Mouse (Mus musculus): Measurements from ENCODE around the gene Ppp2r5b. TPM values are rescaled to one million over a fixed set of nuclear protein-coding genes. Genes with fewer than 3 reads are reported as not detected.

Gene Ppp2r5b
- polyA plus RNA-seq, 1 experiment, result 25.3 TPM

DNA sequence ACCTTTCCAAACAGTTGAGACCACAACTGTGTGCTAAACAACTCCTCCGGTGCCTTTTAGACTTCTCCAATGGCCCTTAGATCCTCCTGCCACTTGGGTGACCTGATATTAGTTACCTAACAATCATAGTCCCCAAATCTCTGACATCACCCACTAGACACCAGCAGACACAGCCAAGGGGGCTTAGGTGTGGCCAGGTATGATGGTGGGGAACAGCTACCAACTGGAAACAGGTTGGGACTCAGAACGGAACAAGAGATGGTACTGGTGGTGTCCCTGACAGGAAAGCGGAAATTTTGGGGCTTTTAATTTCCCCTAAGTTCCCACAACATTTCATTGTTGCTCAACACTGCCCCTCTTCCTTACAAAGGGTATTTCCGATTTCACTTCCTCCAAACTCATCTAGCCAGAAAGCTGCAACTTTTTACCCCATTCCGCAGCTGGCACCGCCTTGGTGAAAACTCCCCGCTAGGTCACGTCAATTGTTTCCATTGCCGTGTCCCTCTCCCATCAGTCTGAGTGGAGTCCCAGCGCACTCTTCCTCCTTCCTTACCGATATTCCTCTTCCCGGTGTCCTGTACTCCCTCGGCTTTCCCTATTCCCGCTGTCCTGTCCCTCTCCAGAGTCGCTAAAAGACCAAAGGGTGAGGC, 40.2 kb upstream of the Ppp2r5b start:
- Histone ChIP-seq H3K36me3 (ENCODE audit: control insufficient read depth, insufficient read depth) (peaks cover 20% of the 10 kb centered on the region), H3K4me3 (ENCODE audit: insufficient read depth, poor library complexity, severe bottlenecking) (peak overlapping the region; percentile 29), H3ac (ENCODE audit: control insufficient read depth, insufficient read length, low read depth) (peak overlapping the region; percentile 76), H3K27me3 (ENCODE audit: control insufficient read depth, insufficient read depth, insufficient read length) (no peaks in the 10 kb centered on the region), H3K79me3 (ENCODE audit: low read depth) (peaks cover 34% of the 10 kb centered on the region), H3K79me2 (ENCODE audit: control insufficient read depth, insufficient read depth) (peaks cover 48% of the 10 kb centered on the region)
- no peak for TF ChIP-seq MAX (IDR thresholded peaks at IDR 0.05)
- TF ChIP-seq MYOD1 (IDR thresholded peaks at IDR 0.05; ENCODE audit: control insufficient read depth, insufficient read length, low read depth), result no peak
- no peak for TF ChIP-seq CTCF (IDR thresholded peaks at IDR 0.05; ENCODE audit: control insufficient read depth, insufficient read depth, insufficient read length)

DNA sequence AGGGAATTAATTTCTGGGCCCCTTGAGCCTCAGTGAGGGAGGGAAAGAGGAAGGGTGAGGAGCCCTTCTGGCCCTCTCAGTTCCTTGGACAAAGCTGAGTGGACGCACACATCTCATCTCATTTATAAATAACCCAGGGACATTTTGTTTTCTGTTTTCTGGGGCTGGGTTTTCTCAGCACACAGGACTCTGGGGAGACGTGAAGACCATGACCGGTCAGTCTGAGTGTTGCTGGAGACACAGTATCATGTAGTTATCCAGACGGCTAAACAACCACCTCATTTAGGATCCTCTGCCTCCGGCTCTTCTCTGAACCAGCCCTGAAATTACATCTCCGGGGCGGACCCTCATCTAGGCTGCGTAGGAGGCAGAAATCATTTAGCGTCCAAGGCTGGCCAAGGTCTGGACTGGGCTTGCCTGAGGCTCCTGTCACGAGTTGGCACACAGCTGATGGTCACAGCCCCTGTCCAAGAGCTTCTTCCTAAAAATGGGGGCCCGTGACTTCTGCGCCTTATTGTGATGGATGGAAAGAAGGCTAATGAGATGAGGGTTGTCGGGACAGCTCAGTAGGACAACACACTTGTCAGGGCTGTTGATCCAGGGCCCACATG, 38.4 kb upstream of the Ppp2r5b start:
- Histone ChIP-seq H3ac (ENCODE audit: control insufficient read depth, insufficient read length, low read depth) (no peak overlapping the region), H3K27me3 (ENCODE audit: control insufficient read depth, insufficient read depth, insufficient read length) (no peaks in the 10 kb centered on the region), H3K36me3 (ENCODE audit: control insufficient read depth, insufficient read depth) (peaks cover 2% of the 10 kb centered on the region), H3K4me3 (ENCODE audit: insufficient read depth, poor library complexity, severe bottlenecking) (no peak overlapping the region), H3K79me3 (ENCODE audit: low read depth) (peaks cover 16% of the 10 kb centered on the region), H3K79me2 (ENCODE audit: control insufficient read depth, insufficient read depth) (peaks cover 30% of the 10 kb centered on the region)
- TF ChIP-seq MAX (IDR thresholded peaks at IDR 0.05), result no peak

DNA sequence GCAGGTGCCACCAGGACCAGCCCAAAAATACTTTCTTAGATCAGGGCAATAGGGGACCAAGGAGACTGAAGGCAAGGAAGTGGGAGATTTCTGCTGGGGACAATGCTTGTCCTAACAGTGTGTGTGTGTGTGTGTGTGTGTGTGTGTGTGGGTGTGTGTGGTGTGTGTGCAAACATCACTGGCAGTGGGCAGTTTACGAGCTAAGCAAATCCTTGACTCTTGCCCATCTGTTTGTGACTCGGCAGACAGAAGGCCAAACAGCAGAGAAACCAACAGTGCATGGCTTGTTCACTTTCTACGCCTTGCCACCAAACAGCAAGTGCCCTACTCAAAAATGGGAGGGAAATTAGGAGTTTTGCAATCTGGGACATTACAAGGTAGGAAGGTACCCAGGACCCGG, 37.9 kb upstream of the Ppp2r5b start:
- TF ChIP-seq CEBPB (IDR thresholded peaks at IDR 0.05; ENCODE audit: low read depth), result no peak
- no peak for TF ChIP-seq MYOG (IDR thresholded peaks at IDR 0.05; ENCODE audit: control insufficient read depth, extremely low read depth, insufficient read length)
- TF ChIP-seq CTCF (IDR thresholded peaks at IDR 0.05; ENCODE audit: control insufficient read depth, insufficient read depth, insufficient read length), result no peak
- TF ChIP-seq MAX (IDR thresholded peaks at IDR 0.05), result no peak
- no peak for TF ChIP-seq USF1 (IDR thresholded peaks at IDR 0.05; ENCODE audit: low read depth)
- Histone ChIP-seq H3K36me3 (ENCODE audit: control insufficient read depth, insufficient read depth) (no peaks in the 10 kb centered on the region), H3K79me3 (ENCODE audit: low read depth) (peaks cover 11% of the 10 kb centered on the region), H3K4me3 (ENCODE audit: insufficient read depth, poor library complexity, severe bottlenecking) (no peak overlapping the region), H3K79me2 (ENCODE audit: control insufficient read depth, insufficient read depth) (peaks cover 25% of the 10 kb centered on the region), H3K27me3 (ENCODE audit: control insufficient read depth, insufficient read depth, insufficient read length) (no peaks in the 10 kb centered on the region), H3ac (ENCODE audit: control insufficient read depth, insufficient read length, low read depth) (no peak overlapping the region)

DNA sequence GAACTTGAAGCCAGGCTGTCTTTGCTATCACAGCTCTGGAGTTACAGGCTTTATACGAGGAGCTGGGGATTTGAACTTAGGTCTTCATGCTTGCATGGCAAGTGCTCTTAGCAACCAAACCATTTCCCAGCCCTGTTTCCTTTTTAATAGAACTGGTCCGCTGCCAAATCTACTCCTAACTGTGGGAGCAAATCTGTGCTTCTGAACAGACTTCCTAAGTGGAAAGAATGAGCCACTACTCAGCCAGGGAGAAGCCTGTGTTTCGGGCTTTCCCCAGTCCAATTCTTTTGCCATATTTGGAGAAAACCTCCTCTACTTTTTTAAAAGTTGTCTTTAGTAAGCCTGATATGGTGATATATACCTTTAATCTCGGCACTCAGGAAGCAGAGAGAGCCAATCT, 37.1 kb upstream of the Ppp2r5b start:
- no peaks in the 10 kb centered on the region for H3K36me3 ChIP-seq (ENCODE audit: control insufficient read depth, insufficient read depth)
- no peaks in the 10 kb centered on the region for H3K27me3 ChIP-seq (ENCODE audit: control insufficient read depth, insufficient read depth, insufficient read length)
- H3K79me2 ChIP-seq (ENCODE audit: control insufficient read depth, insufficient read depth), result peaks cover 18% of the 10 kb centered on the region
- TF ChIP-seq CTCF (IDR thresholded peaks at IDR 0.05; ENCODE audit: control insufficient read depth, insufficient read depth, insufficient read length), result no peak
- no peak for TF ChIP-seq MAX (IDR thresholded peaks at IDR 0.05)
- no peak for TF ChIP-seq USF1 (IDR thresholded peaks at IDR 0.05; ENCODE audit: low read depth)
- no peak for TF ChIP-seq MYOD1 (IDR thresholded peaks at IDR 0.05; ENCODE audit: control insufficient read depth, insufficient read length, low read depth)
- no peak for TF ChIP-seq FOSL1 (IDR thresholded peaks at IDR 0.05; ENCODE audit: insufficient read depth, low read length, poor library complexity, severe bottlenecking)
- TF ChIP-seq CEBPB (IDR thresholded peaks at IDR 0.05; ENCODE audit: low read depth), result no peak
- TF ChIP-seq MYOG (IDR thresholded peaks at IDR 0.05; ENCODE audit: control insufficient read depth, extremely low read depth, insufficient read length), result no peak
- peaks cover 7% of the 10 kb centered on the region for H3K79me3 ChIP-seq (ENCODE audit: low read depth)
- no peak overlapping the region for H3ac ChIP-seq (ENCODE audit: control insufficient read depth, insufficient read length, low read depth)
- no peak overlapping the region for H3K4me3 ChIP-seq (ENCODE audit: insufficient read depth, poor library complexity, severe bottlenecking)

DNA sequence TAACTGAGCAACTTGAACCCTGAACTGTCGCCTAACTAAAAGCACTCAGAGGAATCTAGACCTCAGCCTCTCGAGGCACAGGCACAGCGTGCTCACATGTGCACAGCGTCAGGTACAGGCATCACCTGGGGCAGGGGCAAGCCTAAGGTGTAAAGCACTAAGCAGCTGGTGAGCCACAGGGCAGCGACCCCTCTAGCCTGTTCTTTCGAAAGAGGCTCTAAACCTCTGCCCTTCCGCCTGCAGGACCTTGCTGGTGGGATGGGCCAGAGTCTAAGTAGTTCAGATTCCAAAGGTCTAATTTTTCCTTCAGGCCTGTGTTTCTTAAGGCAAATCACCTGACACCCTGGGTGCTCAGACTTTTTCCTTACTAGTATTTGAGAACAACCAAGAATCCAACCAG, 36.4 kb upstream of the Ppp2r5b start:
- no peaks in the 10 kb centered on the region for H3K36me3 ChIP-seq (ENCODE audit: control insufficient read depth, insufficient read depth)
- no peaks in the 10 kb centered on the region for H3K27me3 ChIP-seq (ENCODE audit: control insufficient read depth, insufficient read depth, insufficient read length)
- TF ChIP-seq CEBPB (IDR thresholded peaks at IDR 0.05; ENCODE audit: low read depth), result no peak
- no peak for TF ChIP-seq USF1 (IDR thresholded peaks at IDR 0.05; ENCODE audit: low read depth)
- TF ChIP-seq FOSL1 (IDR thresholded peaks at IDR 0.05; ENCODE audit: insufficient read depth, low read length, poor library complexity, severe bottlenecking), result no peak
- no peak for TF ChIP-seq MYOG (IDR thresholded peaks at IDR 0.05; ENCODE audit: control insufficient read depth, extremely low read depth, insufficient read length)
- TF ChIP-seq CTCF (IDR thresholded peaks at IDR 0.05; ENCODE audit: control insufficient read depth, insufficient read depth, insufficient read length), result no peak
- no peak for TF ChIP-seq MAX (IDR thresholded peaks at IDR 0.05)
- no peak for TF ChIP-seq MYOD1 (IDR thresholded peaks at IDR 0.05; ENCODE audit: control insufficient read depth, insufficient read length, low read depth)
- H3ac ChIP-seq (ENCODE audit: control insufficient read depth, insufficient read length, low read depth), result no peak overlapping the region
- no peak overlapping the region for H3K4me3 ChIP-seq (ENCODE audit: insufficient read depth, poor library complexity, severe bottlenecking)
- H3K79me3 ChIP-seq (ENCODE audit: low read depth), result peaks cover 2% of the 10 kb centered on the region
- peaks cover 11% of the 10 kb centered on the region for H3K79me2 ChIP-seq (ENCODE audit: control insufficient read depth, insufficient read depth)

DNA sequence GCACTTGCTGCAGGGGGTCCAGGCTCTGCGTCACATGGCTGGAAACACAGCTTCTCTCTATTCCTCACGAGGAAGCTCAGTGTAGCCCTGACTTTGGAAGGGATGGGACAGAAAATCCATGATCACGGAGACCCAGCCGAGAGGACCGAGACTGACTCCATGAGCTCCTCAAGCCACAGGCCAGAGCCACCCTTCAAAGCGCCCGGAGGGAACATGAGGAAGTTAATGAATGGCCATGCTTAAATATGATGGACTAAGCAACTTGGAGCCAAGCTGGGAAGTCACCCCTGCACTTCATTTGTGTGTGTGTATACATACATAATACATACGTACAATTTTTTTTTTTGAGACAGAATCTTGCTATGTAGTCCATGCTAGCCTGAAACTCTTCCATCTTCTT, 35.5 kb upstream of the Ppp2r5b start:
- H3K79me2 ChIP-seq (ENCODE audit: control insufficient read depth, insufficient read depth), result peaks cover 7% of the 10 kb centered on the region
- H3K4me3 ChIP-seq (ENCODE audit: insufficient read depth, poor library complexity, severe bottlenecking), result no peak overlapping the region
- no peak overlapping the region for H3ac ChIP-seq (ENCODE audit: control insufficient read depth, insufficient read length, low read depth)
- H3K27me3 ChIP-seq (ENCODE audit: control insufficient read depth, insufficient read depth, insufficient read length), result no peaks in the 10 kb centered on the region
- H3K36me3 ChIP-seq (ENCODE audit: control insufficient read depth, insufficient read depth), result no peaks in the 10 kb centered on the region
- H3K79me3 ChIP-seq (ENCODE audit: low read depth), result no peaks in the 10 kb centered on the region
- TF ChIP-seq MYOG (IDR thresholded peaks at IDR 0.05; ENCODE audit: control insufficient read depth, extremely low read depth, insufficient read length) (no peak), USF1 (IDR thresholded peaks at IDR 0.05; ENCODE audit: low read depth) (no peak), MAX (IDR thresholded peaks at IDR 0.05) (no peak), CTCF (IDR thresholded peaks at IDR 0.05; ENCODE audit: control insufficient read depth, insufficient read depth, insufficient read length) (no peak), MYOD1 (IDR thresholded peaks at IDR 0.05; ENCODE audit: control insufficient read depth, insufficient read length, low read depth) (no peak), FOSL1 (IDR thresholded peaks at IDR 0.05; ENCODE audit: insufficient read depth, low read length, poor library complexity, severe bottlenecking) (no peak), CEBPB (IDR thresholded peaks at IDR 0.05; ENCODE audit: low read depth) (no peak)

Measured in C2C12 (cell line).